Mouse (Mus musculus) neural tube, embryonic 12.5 days (tissue): ENCODE results near the gene Aldh1l1. TPM values are rescaled to one million over a fixed set of nuclear protein-coding genes. Genes with fewer than 3 reads are reported as not detected.
A peak's percentile ranks its signal among the peaks of the same experiment; 100 is the strongest.

Source experiments
- ATAC-seq: fragments of 200-750 bp; cut with Nextera tagmentation; 2 replicates; pipeline ENCODE4 v1.8.0; 2017; ENCODE audit warnings: low read depth, mild to moderate bottlenecking, moderate TSS enrichment, moderate library complexity; ENCODE audit not compliant: low FRiP score
- H3K27ac ChIP-seq: fragments of 300-500 bp; sonication (generic); 2 replicates; pipeline ENCODE4 v1.5.1; 2016
- H3K27me3 ChIP-seq: fragments of 300-500 bp; sonication (generic); replicated peaks from 2 replicates; pipeline ENCODE4 v1.6.1; 2016; ENCODE audit warnings: mild to moderate bottlenecking
- H3K36me3 ChIP-seq: fragments of 300-500 bp; sonication (generic); 2 replicates; pipeline ENCODE4 v1.6.1; 2016; ENCODE audit warnings: mild to moderate bottlenecking
- H3K4me1 ChIP-seq: fragments of 300-500 bp; sonication (generic); 2 replicates; pipeline ENCODE4 v1.6.1; 2016
- H3K4me2 ChIP-seq: fragments of 300-500 bp; sonication (generic); replicated peaks from 2 replicates; pipeline ENCODE4 v1.6.1; 2016; ENCODE audit warnings: mild to moderate bottlenecking
- H3K4me3 ChIP-seq: fragments of 300-500 bp; sonication (generic); 2 replicates; pipeline ENCODE4 v1.5.1; 2016
- H3K9ac ChIP-seq: fragments of 300-500 bp; sonication (generic); 2 replicates; pipeline ENCODE4 v1.6.1; 2016; ENCODE audit warnings: mild to moderate bottlenecking
- H3K9me3 ChIP-seq: fragments of 300-500 bp; sonication (generic); 2 replicates; pipeline ENCODE4 v1.6.1; 2016; ENCODE audit warnings: mild to moderate bottlenecking
- WGBS: fragments of 180-500 bp; shearing (Covaris S2); methylation state at CpG from one replicate; pipeline ENCODE4 v1.1.7; 2016; 5-methylcytosine and 5-hydroxymethylcytosine counted together
- polyA plus RNA-seq: library from polyadenylated mRNA; unstranded; fragments of >200 nt; fragmentation: Nextera tagmentation; extraction: Ambion mirVana; gene quantifications from 2 replicates; pipeline ENCODE4 v1.2.1, GENCODE M21; 2016

Aldh1l1 gene
- polyA plus RNA-seq, 1 experiment from 2014 or later, result 9.5 TPM

DNA sequence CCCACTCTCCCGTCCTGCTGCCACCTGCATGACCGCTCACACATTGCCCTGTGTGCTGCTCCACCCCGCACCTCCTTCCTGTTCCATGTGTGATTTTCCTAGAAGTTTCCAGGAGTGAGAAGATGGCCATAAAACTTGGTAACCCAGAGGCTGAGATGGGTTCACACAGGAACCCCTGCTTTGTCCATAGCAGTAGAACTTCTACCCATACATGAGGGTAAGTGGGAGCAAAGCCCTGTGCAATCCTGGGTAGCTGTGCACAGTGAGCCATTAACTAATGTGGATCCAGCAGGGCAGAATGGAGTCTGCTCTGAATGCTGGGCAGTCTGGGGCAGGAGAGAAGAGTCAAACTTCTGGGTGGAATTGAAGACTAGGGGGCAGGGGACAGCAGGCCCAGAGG lies 8.3 kb downstream of the Aldh1l1 start:
- no peaks in the 10 kb centered on the region for H3K4me1 ChIP-seq
- ATAC-seq, result no peak
- WGBS, result 90% methylated on average over 3 of the region's 3 CpGs
- H3K9ac ChIP-seq, result no peak overlapping the region
- no peak overlapping the region for H3K4me3 ChIP-seq
- no peaks in the 10 kb centered on the region for H3K9me3 ChIP-seq
- H3K27me3 ChIP-seq, result no peaks in the 10 kb centered on the region
- H3K27ac ChIP-seq, result no peak overlapping the region
- H3K36me3 ChIP-seq, result no peaks in the 10 kb centered on the region
- H3K4me2 ChIP-seq, result no peak overlapping the region

DNA sequence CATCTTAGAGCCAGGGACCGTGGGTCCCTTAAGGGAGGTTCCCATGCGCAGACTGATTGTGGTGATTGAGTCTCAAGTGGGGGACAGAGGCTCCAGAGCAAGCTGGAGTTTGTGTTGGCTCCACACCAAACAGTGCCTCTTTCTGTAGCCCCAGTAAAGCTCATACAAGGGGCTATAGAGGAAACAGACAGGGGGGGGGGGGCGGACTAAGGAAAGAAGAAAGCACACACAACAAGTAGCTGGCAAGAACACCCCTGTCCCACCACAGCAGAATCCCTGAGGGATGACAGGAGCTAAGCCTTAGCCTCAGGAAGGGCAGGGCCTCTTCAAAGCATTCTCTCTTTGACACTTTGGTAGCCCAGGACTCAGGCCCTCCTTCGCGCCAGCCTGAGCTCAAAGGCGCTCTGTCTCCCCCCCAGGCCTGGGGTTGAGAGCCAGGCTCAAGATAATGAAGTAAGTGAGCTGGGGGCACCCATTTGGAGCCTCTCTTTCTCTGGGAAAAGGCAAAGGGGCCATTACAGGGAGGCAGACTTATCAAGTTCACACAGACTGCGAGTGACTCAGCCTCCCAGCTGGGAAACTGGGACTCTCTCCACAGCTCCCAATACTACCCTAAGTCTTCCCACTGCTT lies 9.2 kb downstream of the Aldh1l1 start:
- H3K4me2 ChIP-seq, result no peak overlapping the region
- no peak overlapping the region for H3K4me3 ChIP-seq
- H3K9ac ChIP-seq, result no peak overlapping the region
- H3K36me3 ChIP-seq, result no peaks in the 10 kb centered on the region
- no peaks in the 10 kb centered on the region for H3K27me3 ChIP-seq
- no peak overlapping the region for H3K27ac ChIP-seq
- ATAC-seq, result peak; percentile 48; the same call in 1 of the 2 replicates
- no peaks in the 10 kb centered on the region for H3K4me1 ChIP-seq
- WGBS, result 56% methylated on average over 6 of the region's 7 CpGs
- H3K9me3 ChIP-seq, result no peaks in the 10 kb centered on the region

DNA sequence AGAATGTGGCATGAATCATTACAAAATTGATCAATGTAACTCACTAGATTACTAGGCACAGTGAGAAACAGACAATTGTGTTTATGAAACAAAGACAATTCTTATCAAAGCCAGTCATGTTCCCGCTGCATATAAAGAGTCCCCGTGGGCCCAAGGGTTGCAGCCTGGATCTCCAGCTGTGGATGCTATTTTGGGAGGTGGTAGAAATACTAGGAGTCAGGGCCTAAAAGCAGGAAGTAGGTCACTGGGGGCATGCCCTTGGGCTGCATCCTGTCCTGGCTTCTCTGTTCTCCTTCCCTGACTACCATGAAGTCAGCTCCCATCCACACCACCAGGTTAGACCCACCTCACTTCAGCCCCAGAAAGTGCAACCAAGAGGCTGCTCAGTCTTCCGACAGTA lies 10.0 kb downstream of the Aldh1l1 start:
- 80% methylated on average over 3 of the region's 3 CpGs for WGBS
- ATAC-seq, result no peak
- no peak overlapping the region for H3K27ac ChIP-seq
- H3K4me3 ChIP-seq, result no peak overlapping the region
- no peaks in the 10 kb centered on the region for H3K9me3 ChIP-seq
- H3K9ac ChIP-seq, result no peak overlapping the region
- no peak overlapping the region for H3K4me2 ChIP-seq
- H3K36me3 ChIP-seq, result no peaks in the 10 kb centered on the region
- no peaks in the 10 kb centered on the region for H3K4me1 ChIP-seq
- no peaks in the 10 kb centered on the region for H3K27me3 ChIP-seq

DNA sequence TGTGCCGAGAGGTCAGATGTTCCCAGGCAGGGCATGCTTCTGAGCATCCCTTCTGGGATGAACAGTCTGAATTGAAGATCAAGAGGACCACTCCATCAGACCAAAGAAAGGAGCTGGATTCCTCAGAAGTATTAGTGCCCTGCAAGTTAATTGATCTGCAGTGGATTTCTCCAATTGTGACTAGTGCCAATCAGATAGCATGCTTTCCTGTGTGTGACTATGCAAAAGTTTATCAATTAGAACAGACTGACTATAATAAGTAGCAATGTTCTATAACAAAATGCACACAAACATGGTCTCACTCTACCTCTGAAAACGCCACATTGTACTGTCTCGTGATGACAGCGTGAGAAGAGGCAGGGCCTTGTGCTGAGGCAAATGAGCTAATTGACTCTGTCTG lies 13.3 kb downstream of the Aldh1l1 start:
- no peaks in the 10 kb centered on the region for H3K9me3 ChIP-seq
- H3K27me3 ChIP-seq, result no peaks in the 10 kb centered on the region
- H3K4me3 ChIP-seq, result no peak overlapping the region
- WGBS, result 78% methylated on average over 4 of the region's 4 CpGs
- ATAC-seq, result no peak
- H3K27ac ChIP-seq, result no peak overlapping the region
- H3K4me1 ChIP-seq, result no peaks in the 10 kb centered on the region
- no peak overlapping the region for H3K4me2 ChIP-seq
- no peaks in the 10 kb centered on the region for H3K36me3 ChIP-seq
- no peak overlapping the region for H3K9ac ChIP-seq

DNA sequence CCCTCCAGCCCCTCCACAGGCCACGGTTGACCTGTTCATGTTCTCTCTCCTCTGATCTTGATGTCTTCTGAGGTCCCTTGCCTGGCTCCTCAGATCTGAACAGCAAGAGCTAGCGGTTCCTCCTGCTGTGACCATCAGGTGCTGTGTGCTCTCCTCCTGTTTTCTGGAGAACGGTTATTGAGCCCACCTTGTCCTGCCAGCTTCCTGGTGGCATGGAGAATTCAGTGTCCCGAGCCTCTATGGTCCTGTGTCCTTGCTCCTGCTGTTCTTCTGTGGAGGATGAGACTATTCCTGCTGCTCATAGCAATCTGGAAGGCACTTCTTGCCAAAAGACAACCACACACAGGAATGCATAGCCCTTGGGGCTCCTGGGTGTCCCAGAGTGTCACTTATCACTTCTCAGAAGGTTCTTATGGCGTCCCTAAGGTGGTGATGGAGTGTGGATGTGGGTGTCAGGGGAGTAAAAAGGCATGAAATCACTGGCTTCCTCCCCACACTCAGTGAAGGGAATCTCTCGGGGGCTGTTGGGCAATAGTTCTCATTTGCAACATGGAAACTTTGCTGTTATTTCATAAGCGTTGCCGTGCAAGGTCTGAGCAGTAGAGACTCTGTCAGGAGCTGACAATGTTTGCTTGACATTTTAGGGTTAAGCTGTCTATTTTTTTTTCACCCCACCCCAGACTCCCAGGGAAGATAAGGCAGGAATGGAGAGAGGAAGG lies 15.2 kb downstream of the Aldh1l1 start:
- H3K4me2 ChIP-seq, result no peak overlapping the region
- H3K27ac ChIP-seq, result no peak overlapping the region
- no peaks in the 10 kb centered on the region for H3K27me3 ChIP-seq
- H3K4me1 ChIP-seq, result no peaks in the 10 kb centered on the region
- WGBS, result 76% methylated on average over 8 of the region's 8 CpGs
- no peak overlapping the region for H3K9ac ChIP-seq
- H3K36me3 ChIP-seq, result no peaks in the 10 kb centered on the region
- no peak for ATAC-seq
- no peak overlapping the region for H3K4me3 ChIP-seq
- 0 out of 2 replicates have a peak, but pooled peaks cover 5% of the 10 kb centered on the region for H3K9me3 ChIP-seq

DNA sequence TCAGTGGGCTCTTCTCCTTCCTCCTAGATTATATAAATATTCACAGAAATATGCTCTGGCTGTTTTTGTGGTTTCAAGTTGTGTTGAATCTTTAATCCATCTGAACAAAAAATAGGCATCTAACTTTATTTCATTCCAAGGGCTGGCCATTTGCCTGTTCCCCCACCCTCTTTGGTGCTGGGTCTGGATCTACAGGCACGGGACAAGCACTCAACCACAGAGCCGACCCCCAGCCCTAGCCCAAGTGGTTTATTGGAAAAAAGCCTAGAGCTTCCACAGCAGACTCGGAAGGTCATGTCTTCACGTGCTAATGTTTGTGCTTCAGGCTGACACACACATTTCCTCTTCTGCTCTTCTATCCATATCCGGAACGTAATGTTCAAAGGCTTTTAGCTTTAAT lies 19.7 kb downstream of the Aldh1l1 start:
- ATAC-seq, result no peak
- Histone ChIP-seq H3K4me1 (peaks cover 5% of the 10 kb centered on the region; the same call in 1 of the 2 replicates), H3K27ac (no peak overlapping the region), H3K9me3 (0 out of 2 replicates have a peak, but pooled peaks cover 5% of the 10 kb centered on the region), H3K36me3 (no peaks in the 10 kb centered on the region), H3K9ac (no peak overlapping the region), H3K4me2 (no peak overlapping the region), H3K27me3 (no peaks in the 10 kb centered on the region), H3K4me3 (no peak overlapping the region)
- 81% methylated on average over 6 of the region's 6 CpGs for WGBS

DNA sequence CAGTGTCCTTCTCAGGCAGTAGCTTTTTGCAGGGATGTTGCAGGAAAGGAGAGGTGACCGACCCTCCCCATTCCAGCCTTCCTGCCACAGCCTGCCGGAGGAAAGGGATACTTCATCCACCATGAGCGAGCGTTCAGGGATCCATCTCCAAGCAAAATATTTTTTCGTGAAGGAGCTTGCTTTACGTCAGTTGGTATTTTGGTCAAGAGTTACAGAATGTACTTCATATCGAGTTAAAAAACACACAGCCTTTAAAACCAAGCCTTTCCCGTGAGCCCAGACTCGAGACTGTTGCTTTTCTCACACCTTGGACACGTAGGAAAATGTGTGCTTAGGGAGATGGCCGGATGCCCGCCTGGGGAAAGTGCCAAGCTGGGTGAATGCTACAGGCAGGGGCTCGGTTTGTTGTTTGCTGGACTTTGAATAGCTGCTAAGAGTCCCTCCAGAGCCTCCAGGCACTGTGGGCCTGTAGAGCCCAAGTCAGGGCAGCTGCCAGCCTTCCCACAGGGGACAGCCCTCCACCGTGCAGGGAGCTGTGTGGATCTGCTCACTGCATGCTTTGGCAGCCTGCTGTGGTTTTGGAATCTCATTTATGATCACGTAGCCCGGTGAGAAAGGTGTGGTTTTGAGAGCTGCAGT lies 20.6 kb downstream of the Aldh1l1 start:
- no peak overlapping the region for H3K27ac ChIP-seq
- no peaks in the 10 kb centered on the region for H3K36me3 ChIP-seq
- 0 out of 2 replicates have a peak, but pooled peaks cover 5% of the 10 kb centered on the region for H3K9me3 ChIP-seq
- 78% methylated on average over 16 of the region's 16 CpGs for WGBS
- ATAC-seq, result no peak
- peaks cover 5% of the 10 kb centered on the region; the same call in 1 of the 2 replicates for H3K4me1 ChIP-seq
- no peak overlapping the region for H3K4me2 ChIP-seq
- H3K27me3 ChIP-seq, result no peaks in the 10 kb centered on the region
- H3K9ac ChIP-seq, result no peak overlapping the region
- no peak overlapping the region for H3K4me3 ChIP-seq

DNA sequence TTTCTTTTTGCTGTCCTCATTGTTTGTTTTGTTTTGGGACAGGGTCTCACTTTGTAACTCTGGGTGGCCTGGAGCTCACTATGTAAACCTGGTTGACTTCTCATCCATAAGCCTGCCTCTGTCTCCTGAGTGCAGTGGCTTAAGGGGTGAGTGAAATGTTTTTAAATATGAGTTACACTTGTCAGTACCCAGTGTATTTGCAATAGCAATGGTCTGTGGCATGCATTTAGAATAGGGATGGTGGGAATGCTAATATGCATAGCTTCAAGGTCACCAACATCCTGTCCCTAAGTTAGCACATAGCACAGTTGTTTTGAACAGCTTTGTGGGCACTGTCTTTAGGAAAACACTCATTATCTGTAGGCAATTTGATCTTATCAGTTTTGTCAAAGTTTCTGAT lies 21.2 kb downstream of the Aldh1l1 start:
- Histone ChIP-seq H3K36me3 (no peaks in the 10 kb centered on the region), H3K9ac (no peak overlapping the region), H3K4me1 (peaks cover 5% of the 10 kb centered on the region; the same call in 1 of the 2 replicates), H3K4me2 (no peak overlapping the region), H3K9me3 (0 out of 2 replicates have a peak, but pooled peaks cover 5% of the 10 kb centered on the region), H3K27ac (no peak overlapping the region), H3K27me3 (no peaks in the 10 kb centered on the region), H3K4me3 (no peak overlapping the region)
- ATAC-seq, result no peak

DNA sequence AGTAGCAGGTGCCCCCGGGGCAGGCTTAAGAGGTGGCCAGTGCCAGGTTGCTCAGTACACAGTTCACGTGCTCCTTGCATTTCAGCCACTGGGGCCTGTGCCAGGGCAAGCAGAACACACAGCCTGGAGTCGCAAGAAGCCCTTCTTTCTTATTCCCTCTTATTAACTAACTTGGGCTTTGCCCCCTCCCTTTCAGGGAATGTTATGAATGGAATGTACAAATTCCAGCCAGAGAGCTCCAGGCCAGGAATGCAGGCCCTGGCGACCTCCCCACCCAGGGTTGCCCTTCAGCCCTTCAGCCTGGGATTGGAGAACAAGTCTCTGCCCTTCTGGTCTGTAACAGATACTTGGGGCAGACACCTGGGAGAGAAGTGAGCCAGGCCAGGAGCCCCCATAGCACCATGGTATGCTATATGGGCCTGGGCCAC lies 22.0 kb downstream of the Aldh1l1 start:
- WGBS, result 64% methylated on average over 4 of the region's 4 CpGs
- Histone ChIP-seq H3K4me2 (no peak overlapping the region), H3K9me3 (0 out of 2 replicates have a peak, but pooled peaks cover 5% of the 10 kb centered on the region), H3K27ac (no peak overlapping the region), H3K4me3 (no peak overlapping the region), H3K36me3 (no peaks in the 10 kb centered on the region), H3K9ac (no peak overlapping the region), H3K4me1 (peaks cover 5% of the 10 kb centered on the region; the same call in 1 of the 2 replicates), H3K27me3 (no peaks in the 10 kb centered on the region)
- ATAC-seq, result no peak

DNA sequence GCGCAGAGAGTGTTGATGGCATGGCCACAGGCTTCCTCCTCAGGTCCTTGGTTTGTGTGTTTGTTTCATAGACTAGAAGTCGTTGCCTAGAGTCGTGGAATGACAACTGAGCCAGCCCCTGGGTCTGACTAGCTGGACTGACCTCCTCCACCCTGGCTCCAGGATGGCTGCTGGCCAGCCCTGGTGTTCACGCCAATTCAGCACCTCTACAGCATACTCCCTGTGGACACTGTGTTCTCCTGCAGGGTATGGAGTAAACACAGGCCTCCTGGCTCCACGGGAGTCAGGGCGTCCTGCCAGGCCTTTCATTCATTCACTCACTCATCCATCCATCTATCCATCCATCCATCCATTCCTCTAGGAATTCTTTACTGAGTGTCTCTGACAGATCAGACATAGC lies 22.9 kb downstream of the Aldh1l1 start:
- Histone ChIP-seq H3K4me1 (peaks cover 5% of the 10 kb centered on the region; the same call in 1 of the 2 replicates), H3K27me3 (no peaks in the 10 kb centered on the region), H3K36me3 (no peaks in the 10 kb centered on the region), H3K4me2 (no peak overlapping the region), H3K9ac (no peak overlapping the region), H3K27ac (no peak overlapping the region), H3K4me3 (no peak overlapping the region), H3K9me3 (0 out of 2 replicates have a peak, but pooled peaks cover 5% of the 10 kb centered on the region)
- WGBS, result 75% methylated on average over 6 of the region's 6 CpGs
- no peak for ATAC-seq

DNA sequence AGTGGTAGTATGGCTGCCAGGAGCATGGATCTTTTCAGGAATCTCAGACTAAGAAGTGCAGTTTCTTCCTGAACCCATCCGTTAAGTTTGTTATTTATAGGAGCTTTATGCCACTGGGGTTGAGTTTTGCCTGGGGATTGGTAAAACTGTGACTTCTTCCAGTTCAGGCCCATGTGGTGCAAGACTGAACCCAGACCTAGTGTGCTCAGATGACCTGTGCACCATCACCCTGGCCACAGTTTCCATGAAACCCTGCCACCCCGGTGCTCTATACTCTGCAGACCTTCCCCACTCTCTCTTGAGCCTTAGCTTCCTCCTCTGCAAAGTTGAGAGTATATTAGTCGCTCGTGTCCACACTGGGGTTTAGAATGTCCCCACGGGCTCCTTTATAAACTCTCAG lies 26.2 kb downstream of the Aldh1l1 start:
- Histone ChIP-seq H3K27me3 (no peaks in the 10 kb centered on the region), H3K9ac (no peak overlapping the region), H3K9me3 (no peaks in the 10 kb centered on the region), H3K4me2 (no peak overlapping the region), H3K36me3 (no peaks in the 10 kb centered on the region), H3K4me3 (no peak overlapping the region), H3K4me1 (no peaks in the 10 kb centered on the region), H3K27ac (no peak overlapping the region)
- ATAC-seq, result no peak
- 90% methylated on average over 5 of the region's 5 CpGs for WGBS

DNA sequence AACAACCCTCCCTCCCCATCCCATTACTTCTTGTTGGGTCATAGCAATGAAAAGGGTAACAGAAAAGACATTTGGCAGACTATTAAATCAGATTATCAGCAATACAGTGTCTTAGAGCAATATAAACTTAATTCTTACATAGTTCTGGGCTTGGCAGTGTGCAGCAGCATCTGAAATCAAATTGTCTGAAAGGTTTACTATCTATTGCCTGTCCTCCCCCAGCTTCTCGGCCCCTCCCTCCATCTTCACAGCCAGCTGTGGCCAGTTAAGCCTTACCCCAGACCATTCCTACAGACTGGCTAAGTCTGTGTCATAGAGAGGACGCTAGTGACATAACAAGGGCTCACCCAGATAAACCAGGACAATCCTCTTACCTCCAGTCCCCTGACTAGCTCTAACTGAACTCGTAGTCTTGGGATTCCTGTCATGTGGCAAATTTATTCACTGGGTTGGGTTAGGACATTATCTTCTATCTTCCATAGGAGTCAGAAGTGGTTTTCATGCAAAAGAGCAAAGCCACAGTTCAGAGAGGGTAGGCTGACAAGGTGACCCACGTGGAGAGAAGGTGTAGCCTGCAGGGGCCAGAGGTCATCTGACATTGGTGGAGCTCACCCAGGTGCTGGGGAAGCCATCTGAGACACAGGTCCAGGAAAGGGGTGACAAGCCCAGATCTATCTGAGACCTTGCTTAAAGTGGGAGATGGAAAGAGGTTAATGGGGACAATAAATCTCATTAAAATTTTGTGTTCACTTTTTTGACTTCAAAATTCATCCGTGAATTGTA lies 27.0 kb downstream of the Aldh1l1 start:
- H3K27ac ChIP-seq, result no peak overlapping the region
- no peak for ATAC-seq
- H3K27me3 ChIP-seq, result no peaks in the 10 kb centered on the region
- WGBS, result 80% methylated on average over 5 of the region's 5 CpGs
- no peaks in the 10 kb centered on the region for H3K36me3 ChIP-seq
- no peaks in the 10 kb centered on the region for H3K4me1 ChIP-seq
- no peak overlapping the region for H3K9ac ChIP-seq
- no peak overlapping the region for H3K4me3 ChIP-seq
- no peaks in the 10 kb centered on the region for H3K9me3 ChIP-seq
- no peak overlapping the region for H3K4me2 ChIP-seq
